Mouse (Mus musculus): ENCODE results near the gene Vmn1r50. TPM values are rescaled to one million over a fixed set of nuclear protein-coding genes. Genes with fewer than 3 reads are reported as not detected.

Vmn1r50 gene
- not detected in 2 replicates for polyA plus RNA-seq (2012; rRNA removed)

DNA sequence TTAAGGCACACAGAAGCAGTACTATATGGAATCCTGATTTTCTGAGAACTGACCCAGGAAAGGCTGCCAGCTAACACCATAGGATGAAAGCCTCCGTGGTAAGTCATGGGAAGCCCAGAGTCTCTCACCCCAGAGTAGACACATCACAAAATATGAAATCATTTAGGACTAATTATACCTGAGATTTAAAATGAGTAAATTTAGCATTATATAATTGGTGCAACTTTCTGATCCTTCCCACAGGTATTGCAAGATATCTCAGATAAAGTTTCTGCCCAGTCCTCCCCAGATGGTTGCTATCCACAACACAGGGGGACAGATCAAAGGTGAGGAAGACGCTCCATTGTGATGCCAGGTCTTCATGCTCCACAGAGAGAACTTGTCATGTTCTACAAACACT is at the start of gene Vmn1r50:
TSS of gene Vmn1r50 (plus strand) at position 301 of the 400 bp plus-strand sequence.

DNA sequence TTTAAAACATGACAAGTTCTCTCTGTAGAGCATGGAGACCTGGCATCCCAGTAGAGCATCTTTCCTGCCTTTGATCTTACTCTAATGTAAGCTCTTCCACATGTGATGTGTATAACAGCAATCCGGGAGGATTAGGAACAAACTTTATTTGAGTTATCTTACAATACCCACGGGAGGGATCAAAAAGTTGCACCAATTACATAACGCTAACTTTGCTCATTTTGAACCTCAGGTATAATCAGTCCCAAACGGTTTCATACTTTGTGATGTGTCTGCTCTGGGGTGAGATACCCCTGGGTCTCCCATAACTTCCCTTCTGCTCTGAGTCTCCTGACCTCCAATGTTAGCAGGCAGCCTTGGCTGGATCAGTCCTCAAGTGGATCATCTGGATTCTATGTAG is 22.8 kb upstream of the Vmn1r50 start, which contains the start of gene Vmn1r49:
TSS of gene Vmn1r49 (minus strand) at position 101 of the 400 bp plus-strand sequence.

DNA sequence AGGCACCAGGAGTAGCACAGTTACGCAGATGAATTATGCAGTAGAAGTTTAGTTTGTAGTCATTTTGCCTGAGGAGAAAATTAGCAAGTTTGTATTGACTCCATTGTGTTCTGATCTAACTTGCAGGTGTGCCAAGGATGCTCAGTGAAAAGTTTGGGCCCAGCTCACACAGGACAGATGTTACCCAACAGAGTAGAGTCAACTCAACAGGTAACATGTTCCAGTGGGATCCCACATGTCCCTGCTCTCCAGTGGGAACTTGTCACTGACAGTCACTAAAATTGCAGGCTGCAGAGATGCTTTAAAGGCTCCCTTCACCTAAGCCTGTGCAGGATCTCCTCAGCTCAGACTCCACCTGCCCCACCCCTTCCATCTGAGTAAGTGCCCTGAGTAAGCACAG is 21.1 kb downstream of the Vmn1r50 start, which contains the start of gene Vmn1r51:
TSS of gene Vmn1r51 (plus strand) at position 301 of the 400 bp plus-strand sequence.

Other genes starting within 250 kb of the Vmn1r50 start
- not detected in 2 replicates for gene Vmn1r42, start 225.0 kb upstream of the Vmn1r50 start, polyA plus RNA-seq (2012; rRNA removed)
- not detected in 2 replicates for gene Vmn1r43, start 225.0 kb upstream of the Vmn1r50 start, polyA plus RNA-seq (2012; rRNA removed)
- gene Vmn1r44, start 217.8 kb upstream of the Vmn1r50 start, polyA plus RNA-seq (2012; rRNA removed), result not detected in 2 replicates
- gene Vmn1r45, start 160.8 kb upstream of the Vmn1r50 start, polyA plus RNA-seq (2012; rRNA removed), result not detected in 2 replicates
- not detected in 2 replicates for gene Vmn1r46, start 132.1 kb upstream of the Vmn1r50 start, polyA plus RNA-seq (2012; rRNA removed)
- not detected in 2 replicates for gene Vmn1r47, start 85.3 kb upstream of the Vmn1r50 start, polyA plus RNA-seq (2012; rRNA removed)
- gene Vmn1r48, start 64.6 kb upstream of the Vmn1r50 start, polyA plus RNA-seq (2012; rRNA removed), result not detected in 2 replicates
- not detected in 2 replicates for gene Vmn1r49, start 22.9 kb upstream of the Vmn1r50 start, polyA plus RNA-seq (2012; rRNA removed)
- not detected in 2 replicates for gene Vmn1r51, start 21.2 kb downstream of the Vmn1r50 start, polyA plus RNA-seq (2012; rRNA removed)
- not detected in 2 replicates for gene Vmn1r52, start 73.4 kb downstream of the Vmn1r50 start, polyA plus RNA-seq (2012; rRNA removed)
- not detected in 2 replicates for gene V1ra8, start 101.4 kb downstream of the Vmn1r50 start, polyA plus RNA-seq (2012; rRNA removed)
- gene Vmn1r53, start 123.0 kb downstream of the Vmn1r50 start, polyA plus RNA-seq (2012; rRNA removed), result 0.16 TPM in 1 of 2 replicates, not detected in the other
- not detected in 2 replicates for gene Vmn1r54, start 144.9 kb downstream of the Vmn1r50 start, polyA plus RNA-seq (2012; rRNA removed)
- not detected in 2 replicates for gene BC048671, start 199.8 kb downstream of the Vmn1r50 start, polyA plus RNA-seq (2012; rRNA removed)
- gene Chst13, start 223.8 kb downstream of the Vmn1r50 start, polyA plus RNA-seq (2012; rRNA removed), result 2.6 and 12.0 TPM in 2 replicates
- gene Uroc1, start 231.9 kb downstream of the Vmn1r50 start, polyA plus RNA-seq (2012; rRNA removed), result 0.29 and 0.47 TPM in 2 replicates

Data from ovary, adult 2 months (tissue).